Mouse (Mus musculus): ENCODE data around the gene Ccdc78. TPM values are rescaled to one million over a fixed set of nuclear protein-coding genes. Genes with fewer than 3 reads are reported as not detected.

Ccdc78 gene
- polyA plus RNA-seq, 2 experiments = 0.10 TPM; not detected in 1

DNA sequence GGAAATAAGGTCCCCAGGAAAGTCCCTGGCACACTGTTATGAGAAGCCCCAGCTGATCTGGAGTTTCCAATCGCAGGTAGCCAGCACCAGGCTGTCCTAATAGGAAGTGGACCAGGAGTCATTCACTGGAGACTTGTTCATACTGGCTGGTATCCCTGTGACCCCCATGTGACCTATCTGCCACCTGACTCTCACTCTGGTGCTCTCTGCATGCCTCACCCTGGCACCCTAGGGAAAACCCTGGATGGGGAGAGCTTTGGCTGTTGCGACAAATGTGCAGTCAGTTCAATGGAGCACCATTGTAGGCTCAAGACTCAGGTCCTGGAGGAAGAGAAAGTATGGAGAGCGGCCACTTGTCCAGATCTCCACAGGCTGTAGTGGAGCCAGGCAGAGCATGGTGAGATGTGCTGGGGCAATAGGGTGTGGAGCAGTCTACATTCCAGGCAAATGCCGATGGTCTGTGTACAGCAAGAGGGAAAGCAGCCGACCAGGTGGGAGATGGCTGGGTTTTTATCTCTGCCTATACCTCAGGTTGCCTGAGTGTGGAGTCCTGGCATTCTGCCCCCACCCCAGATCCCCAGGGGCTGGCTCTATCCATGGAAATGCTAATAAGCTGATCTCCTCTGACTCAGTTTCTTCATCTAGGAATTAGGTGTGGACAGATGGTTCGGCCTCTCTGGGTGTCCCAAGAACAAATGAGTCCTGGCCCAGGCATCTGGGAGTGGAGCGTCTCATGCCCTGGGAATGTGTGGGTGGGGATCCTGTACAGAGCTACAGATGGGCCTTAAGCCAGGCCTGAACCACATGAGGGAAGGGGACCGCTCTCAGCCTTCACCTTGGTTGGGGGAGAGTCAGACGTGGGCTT lies 29.8 kb upstream of the Ccdc78 start:
- no peaks in the 10 kb centered on the region for H3K36me3 ChIP-seq (ENCODE audit: control insufficient read depth, insufficient read depth, low read length)
- no peak overlapping the region for H3K4me3 ChIP-seq (replicated peaks; ENCODE audit: low read length)
- H3K27ac ChIP-seq (replicated peaks; ENCODE audit: low read depth, low read length) = no peak overlapping the region
- H3K4me1 ChIP-seq (ENCODE audit: control insufficient read depth, insufficient read depth, low read length) = no peaks in the 10 kb centered on the region
- DNase-seq (ENCODE audit: low spot score) (no peak), ATAC-seq (ENCODE audit: low FRiP score, low read depth) (no peak)
- no peaks in the 10 kb centered on the region for H3K9me3 ChIP-seq (ENCODE audit: control insufficient read depth, low read length)
- WGBS = 75% methylated on average over 9 of the region's 9 CpGs
- TF ChIP-seq POLR2A (IDR thresholded peaks at IDR 0.05; ENCODE audit: borderline replicate concordance, extremely low read depth, insufficient read depth, insufficient read length) = no peak
- H3K4me2 ChIP-seq (replicated peaks; ENCODE audit: low read depth, low read length, severe bottlenecking) = no peak overlapping the region
- no peak overlapping the region for H3K9ac ChIP-seq (ENCODE audit: low read depth, low read length, severe bottlenecking)
- no peaks in the 10 kb centered on the region for H3K27me3 ChIP-seq (ENCODE audit: control insufficient read depth, insufficient read depth, low read length)

- no peak for ATAC-seq (ENCODE audit: low FRiP score, low read depth)
- DNase-seq (ENCODE audit: low spot score) = no peak
- Histone ChIP-seq H3K4me1 (ENCODE audit: control insufficient read depth, insufficient read depth, low read length) (no peaks in the 10 kb centered on the region), H3K4me3 (replicated peaks; ENCODE audit: low read length) (no peak overlapping the region), H3K4me2 (replicated peaks; ENCODE audit: low read depth, low read length, severe bottlenecking) (no peak overlapping the region), H3K36me3 (ENCODE audit: control insufficient read depth, insufficient read depth, low read length) (no peaks in the 10 kb centered on the region), H3K9me3 (ENCODE audit: control insufficient read depth, low read length) (no peaks in the 10 kb centered on the region), H3K27ac (replicated peaks; ENCODE audit: low read depth, low read length) (no peak overlapping the region), H3K27me3 (ENCODE audit: control insufficient read depth, insufficient read depth, low read length) (no peaks in the 10 kb centered on the region), H3K9ac (ENCODE audit: low read depth, low read length, severe bottlenecking) (no peak overlapping the region)
- WGBS = 70% methylated on average over 3 of the region's 3 CpGs
- no peak for TF ChIP-seq POLR2A (IDR thresholded peaks at IDR 0.05; ENCODE audit: borderline replicate concordance, extremely low read depth, insufficient read depth, insufficient read length)
Observed at GRCm38 (mm10) chr17:25757691-25758090, 28.7 kb upstream of the Ccdc78 start.

DNA sequence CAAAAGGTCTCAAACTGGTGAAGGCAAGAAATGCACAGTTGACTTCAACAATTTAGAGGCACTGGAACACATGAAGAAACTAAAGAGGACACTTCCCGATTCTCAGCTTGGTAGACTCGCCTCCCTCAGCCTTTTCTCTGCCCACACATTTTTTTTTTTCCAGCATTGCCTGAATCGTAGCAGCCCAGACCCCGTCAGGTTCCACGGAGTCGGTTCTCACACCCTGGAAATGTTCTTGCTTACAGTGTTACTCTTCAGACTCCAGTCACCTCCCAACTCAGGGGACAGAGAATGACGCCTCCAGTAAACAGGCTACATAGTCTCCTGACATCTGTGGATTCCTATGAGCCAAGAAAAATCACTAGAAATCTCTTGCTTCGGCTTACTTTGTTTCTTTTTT lies 26.2 kb upstream of the Ccdc78 start:
- no peak for TF ChIP-seq POLR2A (IDR thresholded peaks at IDR 0.05; ENCODE audit: borderline replicate concordance, extremely low read depth, insufficient read depth, insufficient read length)
- ATAC-seq (ENCODE audit: low FRiP score, low read depth) = no peak

DNA sequence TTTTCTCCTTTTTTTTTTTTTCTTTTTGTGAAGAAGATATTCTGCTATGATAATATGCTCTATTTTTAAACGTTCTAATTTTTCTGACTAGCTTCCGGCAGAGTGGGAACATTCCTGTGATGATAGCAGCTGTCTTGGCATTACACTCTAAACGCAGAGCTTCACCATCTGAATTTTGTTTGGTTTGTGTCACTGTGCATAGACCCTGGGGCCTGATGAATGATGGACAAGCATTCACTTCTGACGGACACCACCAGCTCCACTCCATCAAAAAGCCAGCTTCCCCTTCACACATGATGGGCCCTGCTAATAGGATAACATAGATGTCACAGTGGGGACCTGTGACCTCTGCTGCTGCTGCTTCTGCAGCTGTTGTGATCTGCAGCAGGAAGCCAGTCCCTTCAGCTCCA lies 24.8 kb upstream of the Ccdc78 start:
- Histone ChIP-seq H3K4me2 (replicated peaks; ENCODE audit: low read depth, low read length, severe bottlenecking) (no peak overlapping the region), H3K4me1 (ENCODE audit: control insufficient read depth, insufficient read depth, low read length) (no peaks in the 10 kb centered on the region), H3K36me3 (ENCODE audit: control insufficient read depth, insufficient read depth, low read length) (no peaks in the 10 kb centered on the region), H3K9ac (ENCODE audit: low read depth, low read length, severe bottlenecking) (no peak overlapping the region), H3K27ac (replicated peaks; ENCODE audit: low read depth, low read length) (no peak overlapping the region), H3K9me3 (ENCODE audit: control insufficient read depth, low read length) (no peaks in the 10 kb centered on the region), H3K4me3 (replicated peaks; ENCODE audit: low read length) (no peak overlapping the region), H3K27me3 (ENCODE audit: control insufficient read depth, insufficient read depth, low read length) (no peaks in the 10 kb centered on the region)
- ATAC-seq (ENCODE audit: low FRiP score, low read depth) (no peak), DNase-seq (ENCODE audit: low spot score) (no peak)
- WGBS = 61% methylated on average over 4 of the region's 4 CpGs
- TF ChIP-seq POLR2A (IDR thresholded peaks at IDR 0.05; ENCODE audit: borderline replicate concordance, extremely low read depth, insufficient read depth, insufficient read length) = no peak

More for the DNA sequence above, 26.2 kb upstream of the Ccdc78 start:
- no peak for DNase-seq (ENCODE audit: low spot score)
- Histone ChIP-seq H3K9ac (ENCODE audit: low read depth, low read length, severe bottlenecking) (no peak overlapping the region), H3K27ac (replicated peaks; ENCODE audit: low read depth, low read length) (no peak overlapping the region), H3K4me1 (ENCODE audit: control insufficient read depth, insufficient read depth, low read length) (no peaks in the 10 kb centered on the region), H3K27me3 (ENCODE audit: control insufficient read depth, insufficient read depth, low read length) (no peaks in the 10 kb centered on the region), H3K36me3 (ENCODE audit: control insufficient read depth, insufficient read depth, low read length) (no peaks in the 10 kb centered on the region), H3K9me3 (ENCODE audit: control insufficient read depth, low read length) (no peaks in the 10 kb centered on the region), H3K4me2 (replicated peaks; ENCODE audit: low read depth, low read length, severe bottlenecking) (no peak overlapping the region), H3K4me3 (replicated peaks; ENCODE audit: low read length) (no peak overlapping the region)
- WGBS = 73% methylated on average over 8 of the region's 8 CpGs

DNA sequence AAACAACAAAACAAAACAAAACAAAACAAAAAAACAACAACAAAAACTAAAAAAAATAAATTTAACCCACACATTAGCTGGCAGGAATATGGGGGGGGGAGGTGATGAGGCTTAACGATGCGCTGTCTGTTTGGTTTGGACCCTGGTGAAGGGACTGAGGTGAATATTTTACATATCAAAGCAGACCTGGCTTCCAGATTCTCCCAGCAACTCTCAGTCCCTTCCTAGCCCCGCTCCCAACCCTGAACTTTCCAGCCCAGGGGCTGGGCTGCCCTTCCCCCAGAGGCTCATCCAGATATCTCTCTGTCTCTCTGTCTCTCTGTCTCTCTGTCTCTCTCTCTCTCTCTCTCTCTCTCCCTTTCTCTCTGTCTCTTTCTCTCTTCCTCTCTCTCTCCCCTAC lies 23.8 kb upstream of the Ccdc78 start:
- no peaks in the 10 kb centered on the region for H3K4me1 ChIP-seq (ENCODE audit: control insufficient read depth, insufficient read depth, low read length)
- no peak overlapping the region for H3K9ac ChIP-seq (ENCODE audit: low read depth, low read length, severe bottlenecking)
- no peaks in the 10 kb centered on the region for H3K9me3 ChIP-seq (ENCODE audit: control insufficient read depth, low read length)
- no peak for TF ChIP-seq POLR2A (IDR thresholded peaks at IDR 0.05; ENCODE audit: borderline replicate concordance, extremely low read depth, insufficient read depth, insufficient read length)
- H3K4me2 ChIP-seq (replicated peaks; ENCODE audit: low read depth, low read length, severe bottlenecking) = no peak overlapping the region
- H3K36me3 ChIP-seq (ENCODE audit: control insufficient read depth, insufficient read depth, low read length) = no peaks in the 10 kb centered on the region
- no peak for DNase-seq (ENCODE audit: low spot score)
- WGBS = 28% methylated on average over 3 of the region's 3 CpGs
- no peaks in the 10 kb centered on the region for H3K27me3 ChIP-seq (ENCODE audit: control insufficient read depth, insufficient read depth, low read length)
- H3K27ac ChIP-seq (replicated peaks; ENCODE audit: low read depth, low read length) = no peak overlapping the region
- ATAC-seq (ENCODE audit: low FRiP score, low read depth) = no peak
- H3K4me3 ChIP-seq (replicated peaks; ENCODE audit: low read length) = no peak overlapping the region
